Mouse (Mus musculus): ENCODE measurements around the gene Cebpzos. TPM values are rescaled to one million over a fixed set of nuclear protein-coding genes. Genes with fewer than 3 reads are reported as not detected.

Gene Cebpzos
- polyA plus RNA-seq, 1 experiment from 2014 or later, result 84.9 TPM

DNA sequence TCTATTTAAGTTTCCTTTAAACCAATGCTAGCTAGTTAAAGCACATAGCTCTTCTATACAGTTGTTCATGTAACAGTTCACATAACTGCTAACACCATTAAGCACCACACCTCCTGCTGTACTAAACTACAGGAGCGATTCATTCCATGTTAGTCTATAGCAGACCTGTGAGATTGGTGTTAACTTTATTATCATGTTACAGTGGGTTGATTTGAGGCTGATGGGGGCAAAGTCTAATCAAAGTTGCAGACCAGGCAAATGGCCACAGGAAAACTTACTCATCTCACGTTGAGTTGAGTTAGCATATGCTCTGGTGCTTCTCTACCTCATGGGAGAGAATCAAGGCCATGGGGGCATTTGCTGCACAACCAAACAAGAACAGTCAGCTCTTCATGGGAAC, 6.9 kb upstream of the Cebpzos start:
- Histone ChIP-seq H3K4me1 (peaks cover 5% of the 10 kb centered on the region), H3K27ac (no peak overlapping the region), H3K4me3 (no peak overlapping the region), H3K36me3 (no peaks in the 10 kb centered on the region), H3K27me3 (ENCODE audit: insufficient read depth, poor library complexity, severe bottlenecking) (no peaks in the 10 kb centered on the region), H3K9me3 (no peaks in the 10 kb centered on the region)
- WGBS, result 70% methylated on average over 2 of the region's 2 CpGs
- no peak for DNase-seq (ENCODE audit: low spot score)

DNA sequence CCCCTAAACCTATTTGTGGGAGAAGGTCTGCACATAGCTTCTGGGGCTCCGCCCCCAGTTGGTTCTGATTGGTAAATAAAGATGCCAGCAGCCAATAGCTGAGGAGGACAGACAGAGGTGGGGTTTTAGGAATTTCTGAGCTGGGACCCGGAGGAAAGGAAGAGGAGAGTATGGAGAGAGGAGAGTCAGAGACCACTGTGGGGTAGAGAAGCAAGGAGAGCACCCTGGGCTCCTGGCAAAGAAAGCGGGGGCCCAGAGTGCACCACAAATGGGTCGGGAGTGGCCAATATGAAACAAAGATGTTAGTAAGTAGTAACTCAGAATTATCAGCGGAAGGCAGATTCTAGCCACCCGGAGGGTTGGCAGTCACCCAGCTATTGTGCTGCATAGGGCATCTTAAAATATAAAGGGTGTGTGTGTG, 3.4 kb upstream of the Cebpzos start:
- no peak for DNase-seq (ENCODE audit: low spot score)
- H3K27me3 ChIP-seq (ENCODE audit: insufficient read depth, poor library complexity, severe bottlenecking), result no peaks in the 10 kb centered on the region
- 22% methylated on average over 6 of the region's 6 CpGs for WGBS
- peak overlapping the region; percentile 36; the same call in 1 of the 2 replicates for H3K27ac ChIP-seq
- no peaks in the 10 kb centered on the region for H3K36me3 ChIP-seq
- H3K9me3 ChIP-seq, result no peaks in the 10 kb centered on the region
- peak overlapping the region; percentile 54 for H3K4me3 ChIP-seq
- H3K4me1 ChIP-seq, result peaks cover 12% of the 10 kb centered on the region

DNA sequence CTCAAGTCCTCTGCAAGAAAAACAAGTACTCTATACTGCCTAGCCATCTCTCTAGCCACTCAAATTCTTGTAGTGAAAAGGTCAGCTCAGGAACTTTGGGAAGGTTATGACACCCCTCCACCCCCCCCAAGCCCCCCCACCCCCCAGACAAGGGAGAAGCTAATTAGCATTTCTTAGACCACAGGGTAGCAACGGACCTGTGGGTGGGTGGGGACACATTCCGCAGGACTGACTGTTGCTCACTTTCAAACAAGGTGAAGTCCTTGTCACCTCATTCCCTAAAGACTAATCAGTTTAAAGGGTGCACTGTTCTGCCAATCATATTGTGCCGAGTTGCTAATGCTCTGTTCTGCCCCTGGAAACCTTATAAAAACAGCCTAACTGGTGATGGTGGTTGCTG, 2.4 kb upstream of the Cebpzos start:
- H3K27ac ChIP-seq, result no peak overlapping the region
- no peak for DNase-seq (ENCODE audit: low spot score)
- peaks cover 8% of the 10 kb centered on the region for H3K36me3 ChIP-seq
- no peaks in the 10 kb centered on the region for H3K9me3 ChIP-seq
- no peak overlapping the region for H3K4me3 ChIP-seq
- H3K27me3 ChIP-seq (ENCODE audit: insufficient read depth, poor library complexity, severe bottlenecking), result no peaks in the 10 kb centered on the region
- WGBS, result 67% methylated on average over 3 of the region's 3 CpGs
- H3K4me1 ChIP-seq, result peaks cover 12% of the 10 kb centered on the region

DNA sequence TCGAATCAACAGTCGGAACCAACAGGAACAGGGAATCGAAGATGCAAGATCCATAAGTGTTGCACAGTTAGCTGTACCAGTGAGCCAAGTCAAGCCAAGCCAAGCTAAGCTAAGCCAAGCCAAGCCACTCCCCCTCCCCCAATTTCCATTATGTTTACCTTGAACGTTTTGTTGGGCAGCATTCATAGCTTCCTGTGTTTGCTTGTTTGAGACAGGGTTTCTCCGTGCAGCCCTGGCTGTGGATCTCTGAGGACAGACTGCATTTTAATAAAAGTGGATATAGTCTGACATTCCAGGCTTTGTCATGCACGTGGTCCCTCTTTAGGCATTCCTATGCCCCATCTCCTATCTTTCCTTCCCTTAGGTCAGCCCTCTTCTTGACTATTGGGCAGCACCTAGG, 528 bp upstream of the Cebpzos start:
- H3K27me3 ChIP-seq (ENCODE audit: insufficient read depth, poor library complexity, severe bottlenecking), result no peaks in the 10 kb centered on the region
- 54% methylated on average over 6 of the region's 6 CpGs for WGBS
- peaks cover 12% of the 10 kb centered on the region for H3K4me1 ChIP-seq
- peak overlapping the region; percentile 93 for H3K27ac ChIP-seq
- H3K4me3 ChIP-seq, result peak overlapping the region; percentile 74
- no peaks in the 10 kb centered on the region for H3K9me3 ChIP-seq
- DNase-seq (ENCODE audit: low spot score), result no peak
- H3K36me3 ChIP-seq, result peaks cover 24% of the 10 kb centered on the region

DNA sequence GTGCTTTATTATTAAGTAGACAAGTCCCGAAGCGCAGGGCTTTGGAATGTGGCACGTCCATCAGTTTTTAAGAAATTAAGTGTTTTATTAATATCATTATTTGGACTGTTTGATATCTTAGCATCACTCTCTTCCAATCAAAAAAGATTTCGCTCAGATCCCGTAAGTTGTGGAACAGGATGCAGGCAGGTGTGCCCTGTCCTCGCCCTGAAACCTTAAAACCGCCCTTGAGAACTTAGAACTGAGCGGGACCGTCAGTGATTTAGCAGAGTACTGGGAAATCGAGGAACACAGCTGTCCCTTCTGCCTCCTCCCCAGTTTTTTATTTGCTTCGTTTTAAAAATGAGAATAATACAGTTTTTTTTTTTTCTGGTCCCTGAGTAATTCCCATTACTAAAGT, 599 bp downstream of the Cebpzos start:
- Histone ChIP-seq H3K4me3 (peak overlapping the region; percentile 74), H3K27me3 (ENCODE audit: insufficient read depth, poor library complexity, severe bottlenecking) (no peaks in the 10 kb centered on the region), H3K36me3 (peaks cover 36% of the 10 kb centered on the region), H3K27ac (peak overlapping the region; percentile 93), H3K4me1 (peaks cover 12% of the 10 kb centered on the region), H3K9me3 (no peaks in the 10 kb centered on the region)
- WGBS, result 3% methylated on average over 11 of the region's 11 CpGs
- DNase-seq (ENCODE audit: low spot score), result no peak

DNA sequence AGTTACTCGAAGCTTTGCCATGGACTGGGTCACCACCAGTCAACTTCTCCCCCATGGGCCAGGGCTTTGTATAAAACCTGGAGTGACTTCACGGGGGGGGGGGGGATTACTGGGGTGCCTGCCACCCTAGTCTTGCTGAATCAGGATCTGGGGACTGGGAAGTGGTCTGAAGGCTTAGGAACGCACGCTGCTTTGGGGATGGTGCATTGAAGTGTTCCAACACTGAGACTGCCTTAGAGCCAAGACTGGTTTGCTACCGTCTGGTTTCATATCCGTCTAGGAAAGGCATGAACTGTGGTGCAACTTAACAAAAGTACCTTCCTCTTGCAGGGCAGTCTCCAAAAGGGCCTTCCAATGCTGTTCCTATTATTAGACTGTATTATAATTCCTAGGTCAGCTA, 1.4 kb downstream of the Cebpzos start:
- Histone ChIP-seq H3K27me3 (ENCODE audit: insufficient read depth, poor library complexity, severe bottlenecking) (no peaks in the 10 kb centered on the region), H3K27ac (0 out of 2 replicates have a peak overlapping the region, but pooled peaks have one; percentile 93), H3K4me1 (peaks cover 10% of the 10 kb centered on the region), H3K9me3 (no peaks in the 10 kb centered on the region), H3K36me3 (peaks cover 44% of the 10 kb centered on the region), H3K4me3 (0 out of 2 replicates have a peak overlapping the region, but pooled peaks have one; percentile 74)
- WGBS, result 52% methylated on average over 6 of the region's 6 CpGs
- DNase-seq (ENCODE audit: low spot score), result no peak

DNA sequence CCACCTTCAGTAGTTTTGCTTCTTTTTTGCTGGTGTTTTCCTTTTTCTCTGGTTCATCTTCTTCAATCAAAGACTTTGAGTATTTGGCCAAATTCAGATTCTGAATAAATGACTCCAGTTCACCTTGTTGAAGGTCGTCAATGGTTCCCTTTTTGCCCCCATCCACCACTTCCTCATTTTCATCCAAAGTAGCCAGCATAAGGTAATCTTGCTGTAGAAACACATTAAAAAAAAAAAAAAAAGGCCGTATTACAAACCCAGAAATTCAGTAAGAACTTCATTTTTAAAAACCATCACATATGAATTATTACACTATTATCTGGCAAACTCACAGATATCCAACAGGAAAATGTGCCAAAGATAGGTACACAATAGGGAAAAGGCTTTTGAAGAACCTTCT, 19.6 kb downstream of the Cebpzos start:
- H3K4me1 ChIP-seq, result peaks cover 11% of the 10 kb centered on the region
- H3K4me3 ChIP-seq, result peak overlapping the region; percentile 92
- peaks cover 52% of the 10 kb centered on the region for H3K36me3 ChIP-seq
- H3K9me3 ChIP-seq, result no peaks in the 10 kb centered on the region
- no peaks in the 10 kb centered on the region for H3K27me3 ChIP-seq (ENCODE audit: insufficient read depth, poor library complexity, severe bottlenecking)
- WGBS, result 79% methylated on average over 2 of the region's 2 CpGs
- H3K27ac ChIP-seq, result no peak overlapping the region
- no peak for DNase-seq (ENCODE audit: low spot score)

DNA sequence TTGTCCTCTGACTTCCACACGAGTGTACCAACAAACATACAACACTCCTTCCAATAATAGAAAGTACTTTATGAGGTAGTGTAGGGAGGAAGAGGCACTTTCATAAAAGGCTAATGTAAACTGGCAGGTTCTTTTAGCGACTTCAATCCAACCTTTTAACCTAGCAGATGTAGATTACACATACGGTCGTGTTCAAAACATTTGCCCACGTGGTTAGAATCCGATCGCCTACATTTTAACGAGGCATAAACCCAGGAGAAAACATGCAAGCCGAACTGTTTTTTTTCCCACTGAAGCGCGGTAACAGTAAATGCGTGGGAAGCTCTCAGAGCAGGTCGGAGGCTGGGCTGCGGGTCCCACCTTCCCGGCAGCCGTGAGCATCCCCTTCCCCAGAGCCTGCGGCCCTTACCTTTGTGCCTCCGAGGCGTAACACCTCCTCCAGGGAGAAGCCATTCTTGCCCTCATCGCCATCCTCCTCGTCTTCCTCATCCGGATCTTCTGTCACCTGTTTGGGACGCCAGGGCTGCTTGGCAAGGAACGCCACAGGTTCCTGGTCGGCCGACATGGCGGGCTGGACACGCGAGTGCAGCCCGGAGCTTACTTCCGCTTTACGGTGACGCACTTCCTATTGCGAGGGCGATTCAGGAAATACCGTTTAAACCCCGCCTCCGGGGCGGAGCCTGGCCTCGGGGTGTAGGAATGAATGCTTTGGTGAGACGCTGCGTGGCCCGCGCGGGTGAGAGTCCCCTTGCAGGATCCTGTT, 20.3 kb downstream of the Cebpzos start, which contains the start of the genes Cebpz and Ndufaf7:
TSS of gene Cebpz (minus strand) at position 601 of the 763 bp plus-strand sequence.
TSS of gene Ndufaf7 (plus strand) at position 671 of the 763 bp plus-strand sequence.
- peaks cover 48% of the 10 kb centered on the region for H3K36me3 ChIP-seq

DNA sequence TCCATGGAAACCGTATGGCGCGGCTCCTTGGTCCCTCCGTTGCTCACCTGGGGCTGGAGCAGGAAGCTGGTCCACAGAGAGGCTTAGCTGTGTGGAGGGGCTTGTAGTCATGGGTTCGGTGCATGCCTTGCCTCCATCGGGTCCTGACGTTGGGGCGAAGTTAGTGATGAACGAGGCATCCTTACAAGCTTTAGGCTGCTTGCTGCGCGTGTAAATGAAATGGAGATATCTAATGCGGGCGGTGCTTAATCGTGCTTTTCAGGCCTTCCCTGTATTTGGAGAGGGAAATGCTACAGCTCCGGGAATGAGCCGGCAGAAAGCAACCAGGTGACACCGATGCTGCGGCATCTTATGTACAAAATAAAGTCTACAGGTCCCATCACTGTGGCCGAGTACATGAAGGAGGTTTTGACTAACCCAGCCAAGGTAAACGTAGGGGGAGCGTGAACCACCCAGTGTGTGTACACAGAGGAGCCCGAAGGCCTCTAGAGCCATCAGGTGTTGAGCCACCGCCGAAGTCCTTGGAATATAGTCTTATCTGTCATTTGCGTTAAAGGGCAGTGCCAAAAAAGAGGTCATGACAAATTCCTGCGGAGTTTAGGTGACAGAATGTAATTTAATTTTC, 21.0 kb downstream of the Cebpzos start:
- Histone ChIP-seq H3K27me3 (ENCODE audit: insufficient read depth, poor library complexity, severe bottlenecking) (no peaks in the 10 kb centered on the region), H3K36me3 (peaks cover 48% of the 10 kb centered on the region), H3K9me3 (no peaks in the 10 kb centered on the region), H3K4me1 (peaks cover 11% of the 10 kb centered on the region), H3K4me3 (peak overlapping the region; percentile 92), H3K27ac (peak overlapping the region; percentile 89)
- WGBS, result 8% methylated on average over 26 of the region's 26 CpGs
- no peak for DNase-seq (ENCODE audit: low spot score)

More for the DNA sequence above, 20.3 kb downstream of the Cebpzos start, which contains the start of the genes Cebpz and Ndufaf7:
- Histone ChIP-seq H3K4me1 (peaks cover 11% of the 10 kb centered on the region), H3K27me3 (ENCODE audit: insufficient read depth, poor library complexity, severe bottlenecking) (no peaks in the 10 kb centered on the region), H3K9me3 (no peaks in the 10 kb centered on the region), H3K4me3 (peak within 1 kb of the TSS; percentile 92), H3K27ac (peak within 1 kb of the TSS; percentile 89)
- WGBS, result under 1% methylated on average over 45 of the region's 45 CpGs
- peak; percentile 98 for DNase-seq (ENCODE audit: low spot score)

DNA sequence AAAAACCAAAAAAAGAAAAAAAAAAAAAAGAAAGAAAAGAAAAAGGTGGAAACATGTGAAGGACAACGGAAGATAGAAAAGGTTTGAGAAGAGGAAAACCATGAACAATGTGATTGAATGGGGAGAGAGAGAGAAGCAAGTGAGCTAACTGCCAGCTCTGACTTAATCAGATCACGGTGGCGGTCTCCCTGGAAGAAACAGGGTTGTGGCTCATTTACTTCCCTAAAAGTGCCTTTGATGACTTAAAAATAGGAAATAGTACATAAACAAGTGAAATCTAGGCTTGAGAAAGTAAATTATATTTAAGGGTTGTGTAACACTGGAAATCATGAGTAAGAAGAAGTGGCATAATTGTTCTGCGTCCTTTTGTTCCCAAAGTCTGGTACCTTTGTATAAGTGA, 22.6 kb downstream of the Cebpzos start:
- peaks cover 47% of the 10 kb centered on the region for H3K36me3 ChIP-seq
- DNase-seq (ENCODE audit: low spot score), result no peak
- 90% methylated on average over 4 of the region's 4 CpGs for WGBS

DNA sequence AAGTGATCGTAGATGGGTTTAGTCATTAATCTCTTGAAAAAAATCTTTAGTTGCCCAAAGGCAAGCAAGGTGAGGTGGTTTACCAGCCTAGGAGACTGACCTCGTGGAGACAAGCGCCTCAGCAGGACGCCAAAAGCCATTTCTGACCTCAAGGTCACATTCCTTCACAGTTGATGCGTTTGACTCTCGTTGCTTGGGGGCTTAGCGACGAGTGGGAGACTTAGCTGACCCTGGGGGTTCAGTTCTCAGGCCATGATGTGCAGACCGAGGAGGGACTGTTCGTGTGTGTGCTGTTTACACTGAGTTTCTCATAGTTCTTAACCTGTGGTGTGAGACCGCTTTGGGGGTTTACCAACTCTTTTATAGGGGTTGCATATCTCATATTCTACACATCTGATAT, 26.3 kb downstream of the Cebpzos start:
- Histone ChIP-seq H3K9me3 (no peaks in the 10 kb centered on the region), H3K4me1 (peaks cover 3% of the 10 kb centered on the region), H3K27ac (no peak overlapping the region), H3K4me3 (no peak overlapping the region), H3K27me3 (ENCODE audit: insufficient read depth, poor library complexity, severe bottlenecking) (no peaks in the 10 kb centered on the region), H3K36me3 (peaks cover 55% of the 10 kb centered on the region)
- 67% methylated on average over 11 of the region's 11 CpGs for WGBS
- no peak for DNase-seq (ENCODE audit: low spot score)

More for the DNA sequence above, 22.6 kb downstream of the Cebpzos start:
- H3K27me3 ChIP-seq (ENCODE audit: insufficient read depth, poor library complexity, severe bottlenecking), result no peaks in the 10 kb centered on the region
- peaks cover 11% of the 10 kb centered on the region for H3K4me1 ChIP-seq
- H3K4me3 ChIP-seq, result no peak overlapping the region
- no peaks in the 10 kb centered on the region for H3K9me3 ChIP-seq
- H3K27ac ChIP-seq, result no peak overlapping the region

DNA sequence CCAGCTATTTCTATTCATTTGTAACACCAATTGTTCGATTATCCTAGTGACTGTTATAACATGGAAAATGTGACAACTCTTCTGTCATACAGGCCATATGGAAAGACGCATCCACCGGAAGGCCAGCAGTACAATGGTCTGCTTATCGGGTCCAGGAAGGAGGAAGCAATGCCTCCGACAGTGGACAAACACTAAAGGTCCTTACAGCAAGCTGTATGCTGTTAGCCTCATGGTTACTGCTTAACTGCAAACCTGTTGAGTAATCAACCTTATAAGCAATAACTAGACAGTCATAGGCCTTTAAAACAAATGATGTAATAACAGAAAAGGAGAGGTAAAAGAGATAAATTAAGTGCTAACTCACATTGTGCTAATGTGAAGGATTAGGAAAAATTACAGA, 34.9 kb downstream of the Cebpzos start:
- no peaks in the 10 kb centered on the region for H3K27me3 ChIP-seq (ENCODE audit: insufficient read depth, poor library complexity, severe bottlenecking)
- H3K4me1 ChIP-seq, result no peaks in the 10 kb centered on the region
- H3K27ac ChIP-seq, result no peak overlapping the region
- peaks cover 92% of the 10 kb centered on the region for H3K36me3 ChIP-seq
- no peaks in the 10 kb centered on the region for H3K9me3 ChIP-seq
- 74% methylated on average over 5 of the region's 5 CpGs for WGBS
- H3K4me3 ChIP-seq, result no peak overlapping the region
- DNase-seq (ENCODE audit: low spot score), result no peak

DNA sequence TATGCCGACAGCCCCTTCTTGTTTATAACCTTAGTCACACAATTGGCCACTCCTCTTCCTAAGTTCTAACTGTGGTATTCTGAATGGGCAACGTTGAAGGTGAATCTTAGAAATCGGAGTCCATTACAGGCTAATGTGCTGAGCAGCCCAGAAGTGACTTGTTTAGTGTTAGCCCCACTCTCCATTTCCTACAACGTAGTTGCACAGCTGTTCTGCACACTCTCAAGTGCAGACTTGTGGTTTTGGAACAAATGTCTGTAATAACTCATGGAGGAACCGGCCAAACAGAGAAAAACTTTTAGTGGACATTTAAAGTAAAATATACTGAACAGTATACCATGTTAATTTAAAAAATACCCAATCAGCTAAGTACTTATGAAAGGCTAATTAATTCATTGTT, 35.8 kb downstream of the Cebpzos start:
- WGBS, result 93% methylated on average over 5 of the region's 5 CpGs
- H3K27me3 ChIP-seq (ENCODE audit: insufficient read depth, poor library complexity, severe bottlenecking), result no peaks in the 10 kb centered on the region
- H3K36me3 ChIP-seq, result peaks cover 92% of the 10 kb centered on the region
- no peaks in the 10 kb centered on the region for H3K9me3 ChIP-seq
- H3K4me1 ChIP-seq, result no peaks in the 10 kb centered on the region
- no peak for DNase-seq (ENCODE audit: low spot score)
- no peak overlapping the region for H3K27ac ChIP-seq
- H3K4me3 ChIP-seq, result no peak overlapping the region

Data from heart, embryonic 10.5 days (tissue).